Mouse (Mus musculus) ES-E14 (cell line): Measurements from ENCODE around the gene Pkd1.

Experiments
- HCFC1 ChIP-seq: IDR thresholded peaks from 2 replicates; pipeline ENCODE4 v1.6.1; 2012; ENCODE audit warnings: low read length, inconsistent platforms, borderline replicate concordance; ENCODE audit not compliant: insufficient read depth
- MAFK ChIP-seq: IDR thresholded peaks from 2 replicates; pipeline ENCODE4 v1.6.1; 2014; ENCODE audit warnings: mild to moderate bottlenecking, low read depth, low read length, inconsistent platforms; ENCODE audit not compliant: insufficient read depth
- ZC3H11A ChIP-seq: IDR thresholded peaks from 2 replicates; pipeline ENCODE4 v1.6.1; 2012; ENCODE audit warnings: low read depth, mild to moderate bottlenecking, inconsistent platforms, low read length, borderline replicate concordance
- ZNF384 ChIP-seq: IDR thresholded peaks from 2 replicates; pipeline ENCODE4 v1.6.1; 2012; ENCODE audit warnings: low read depth, low read length, inconsistent platforms

- TF ChIP-seq MAFK (no peak), ZC3H11A (no peak), HCFC1 (no peak), ZNF384 (no peak)
These were observed 3.4 kb upstream of the Pkd1 start for GRCm38 (mm10) chr17:24546234-24546633.
